Mouse (Mus musculus) T-helper 1 cell (primary cell): ENCODE measurements around the gene Scml4.

ENCODE experiments used
- in situ Hi-C: fragments of 300-600 bp; cut with MboI, MseI; formaldehyde crosslinking; loops from one replicate; pipeline ENCODE4 v1.15.1; 2025; ENCODE audit warnings: high pct_unique_total_duplicates

The Scml4 gene

DNA sequence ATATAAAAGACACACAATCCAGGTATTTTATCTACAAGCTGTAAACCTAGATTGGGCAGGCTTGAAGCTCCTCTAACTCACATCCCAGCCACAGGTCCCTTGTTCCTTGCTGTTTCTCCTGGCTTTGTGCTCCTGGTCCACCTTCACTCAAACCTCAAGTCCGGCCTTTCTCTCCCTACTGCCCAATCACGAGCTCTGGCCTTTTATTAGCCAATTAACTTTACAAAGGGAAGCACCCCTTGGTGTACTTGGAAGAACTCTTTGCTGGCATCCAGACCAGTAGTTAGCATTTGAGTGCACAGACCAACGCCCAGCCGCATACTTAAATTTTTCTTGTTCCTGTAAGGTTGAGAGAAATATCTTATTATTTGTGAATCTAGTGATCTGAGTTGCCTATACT is 85.1 kb downstream of the Scml4 start:
- in situ Hi-C loops, result no loop called here

- in situ Hi-C loops, result no loop called here
These were observed 87.2 kb downstream of the Scml4 start for GRCm38 (mm10) chr10:42947336-42947735.

GRCm38 (mm10) chr10:42950252-42950751 is 90.1 kb downstream of the Scml4 start:
- in situ Hi-C loops, result no loop called here

GRCm38 (mm10) chr10:42951078-42952045 is 91.2 kb downstream of the Scml4 start:
- in situ Hi-C loops, result no loop called here

DNA sequence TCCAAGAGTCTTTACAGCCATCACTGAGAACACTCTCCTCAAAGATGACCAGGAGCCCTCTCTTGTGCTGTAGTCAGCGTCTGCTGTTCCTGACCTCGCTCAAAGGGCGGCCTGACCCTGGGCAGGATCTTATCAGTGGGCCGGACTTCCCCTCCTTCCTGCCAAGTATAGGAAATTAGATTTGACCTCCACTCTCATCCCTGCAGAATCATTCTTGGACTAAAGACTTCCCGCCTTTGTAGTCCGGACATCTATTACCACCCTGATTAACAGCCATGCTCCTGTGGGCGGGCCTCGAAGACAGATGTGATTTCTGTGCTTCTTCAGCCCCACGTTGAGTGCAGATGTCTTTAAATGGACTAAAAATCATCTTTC is 91.9 kb downstream of the Scml4 start:
- in situ Hi-C loops, result no loop called here

- in situ Hi-C loops, result no loop called here
These were observed 93.4 kb downstream of the Scml4 start for GRCm38 (mm10) chr10:42953601-42954000.

DNA sequence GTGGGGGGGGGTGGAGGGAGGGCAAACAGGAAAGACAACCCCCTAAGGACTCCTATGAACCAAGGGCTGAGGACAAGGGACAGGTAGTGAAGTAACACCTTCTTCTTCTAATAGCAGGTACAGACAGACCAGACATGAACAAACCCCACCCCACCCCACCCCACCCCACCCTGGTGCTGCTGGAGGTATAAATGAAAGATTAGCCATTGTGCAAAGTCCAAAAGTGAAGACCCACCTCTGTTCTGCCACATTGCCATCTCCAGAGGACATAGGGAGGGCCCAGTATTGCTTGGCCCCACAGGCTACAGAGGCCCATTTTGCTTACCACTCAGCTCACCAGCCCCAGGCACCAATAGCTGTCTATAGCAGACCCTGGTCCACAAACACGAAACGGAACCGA is 95.0 kb downstream of the Scml4 start:
- in situ Hi-C loops, result no loop called here

GRCm38 (mm10) chr10:42957881-42958651 is 97.9 kb downstream of the Scml4 start:
- in situ Hi-C loops, result no loop called here

- in situ Hi-C loops, result no loop called here
These were observed 98.5 kb downstream of the Scml4 start for GRCm38 (mm10) chr10:42958686-42959085.

DNA sequence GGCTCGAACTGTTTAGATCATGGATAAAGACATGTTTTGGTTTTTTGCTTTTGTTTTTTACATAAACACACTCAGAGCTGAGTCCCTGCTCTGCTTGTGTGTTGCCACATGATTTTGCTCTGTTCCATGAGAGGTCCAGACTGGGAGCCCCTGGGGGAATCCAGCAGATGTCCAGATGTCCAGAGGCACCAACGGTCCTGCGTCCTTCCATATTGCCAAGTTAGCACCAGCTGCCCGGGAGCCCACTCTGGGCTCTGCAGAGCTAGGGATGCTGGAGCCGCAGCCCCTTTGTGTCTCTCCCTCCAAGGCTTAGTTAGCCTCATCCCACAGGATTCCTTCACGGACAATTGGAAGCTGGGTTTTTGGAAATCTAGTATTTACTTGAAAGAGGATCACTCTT is 101.6 kb downstream of the Scml4 start:
- in situ Hi-C loops, result no loop called here

- in situ Hi-C loops, result no loop called here
These were observed 102.0 kb downstream of the Scml4 start for GRCm38 (mm10) chr10:42962181-42962601.

DNA sequence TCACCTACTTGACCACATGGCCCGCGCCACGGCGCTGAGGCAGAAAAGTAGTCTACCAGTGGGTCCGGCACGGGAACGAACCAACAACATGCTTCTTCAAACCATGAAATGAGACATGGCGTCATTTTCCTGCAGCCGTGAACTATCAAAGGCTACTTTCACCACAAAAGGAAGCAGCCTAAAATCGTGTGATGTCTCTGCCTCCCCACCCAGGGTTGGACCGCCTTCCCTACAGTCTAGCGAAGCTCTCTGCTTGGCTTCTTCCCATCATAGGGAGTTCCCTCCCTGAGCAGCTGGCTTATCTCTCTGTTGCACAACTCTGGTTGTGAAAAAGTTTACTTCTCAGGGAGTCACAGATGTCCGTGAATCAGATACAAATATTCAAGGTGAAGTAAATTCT is 102.5 kb downstream of the Scml4 start:
- in situ Hi-C loops, result no loop called here

- in situ Hi-C loops, result no loop called here
These were observed 102.9 kb downstream of the Scml4 start for GRCm38 (mm10) chr10:42963061-42963460.

DNA sequence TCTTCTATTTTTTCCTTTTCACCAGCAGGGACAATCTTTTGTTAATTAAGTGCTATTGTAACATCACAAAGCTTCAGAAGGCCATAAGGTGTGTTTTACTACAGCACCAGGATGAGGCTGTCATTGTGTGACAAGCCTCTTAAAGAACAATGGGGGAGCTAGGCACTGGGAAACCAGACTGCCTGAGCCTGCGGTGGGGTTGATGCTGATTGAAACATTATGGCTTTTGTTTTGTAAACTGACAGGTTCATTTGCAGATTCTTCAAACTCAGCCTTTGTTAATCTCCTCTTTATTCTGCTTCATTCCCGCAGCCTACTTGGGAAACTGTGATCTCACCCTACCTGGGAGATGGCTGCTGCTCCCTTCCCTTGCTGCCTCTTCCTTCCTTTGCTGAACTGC is 108.2 kb downstream of the Scml4 start:
- in situ Hi-C loops, result no loop called here

DNA sequence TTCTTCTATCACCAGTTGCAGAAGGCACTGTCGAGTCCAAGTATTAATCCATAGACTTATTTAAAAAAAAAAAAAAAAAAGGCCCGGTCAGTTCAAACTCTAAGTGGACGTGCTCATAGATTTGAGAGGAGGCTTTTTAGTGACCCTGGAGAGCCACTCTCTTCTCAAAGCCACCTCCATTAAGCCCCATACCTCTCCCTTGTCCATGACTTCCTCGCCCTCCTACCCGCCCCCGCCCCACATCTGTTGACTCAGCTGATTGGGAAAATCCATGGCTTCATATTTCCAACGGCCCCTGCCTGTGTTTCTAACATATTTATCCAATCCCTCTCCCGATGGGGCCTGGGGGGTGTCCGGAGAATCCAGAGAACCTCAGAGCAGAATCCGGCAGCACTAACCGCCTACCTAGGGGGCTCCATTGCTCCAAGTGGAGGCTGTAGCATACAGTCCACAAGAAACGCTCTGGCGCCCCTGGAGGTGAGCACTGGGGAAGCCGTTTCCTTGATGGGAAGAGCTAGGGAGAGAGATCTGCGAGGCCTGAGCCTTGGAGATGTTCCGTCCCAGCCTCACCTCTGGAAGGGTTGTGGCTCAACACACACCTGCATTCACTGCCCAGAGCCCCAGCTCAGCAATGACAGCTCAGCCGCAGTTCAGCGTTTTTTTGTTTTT is 112.5 kb downstream of the Scml4 start:
- in situ Hi-C loops, result no loop called here

GRCm38 (mm10) chr10:42973537-42973936 is 113.4 kb downstream of the Scml4 start:
- in situ Hi-C loops, result no loop called here

GRCm38 (mm10) chr10:42976577-42976976 is 116.4 kb downstream of the Scml4 start:
- in situ Hi-C loops, result no loop called here

GRCm38 (mm10) chr10:42978346-42978745 is 118.2 kb downstream of the Scml4 start:
- in situ Hi-C loops, result no loop called here

- in situ Hi-C loops, result no loop called here
These were observed 121.0 kb downstream of the Scml4 start for GRCm38 (mm10) chr10:42980999-42981757.

DNA sequence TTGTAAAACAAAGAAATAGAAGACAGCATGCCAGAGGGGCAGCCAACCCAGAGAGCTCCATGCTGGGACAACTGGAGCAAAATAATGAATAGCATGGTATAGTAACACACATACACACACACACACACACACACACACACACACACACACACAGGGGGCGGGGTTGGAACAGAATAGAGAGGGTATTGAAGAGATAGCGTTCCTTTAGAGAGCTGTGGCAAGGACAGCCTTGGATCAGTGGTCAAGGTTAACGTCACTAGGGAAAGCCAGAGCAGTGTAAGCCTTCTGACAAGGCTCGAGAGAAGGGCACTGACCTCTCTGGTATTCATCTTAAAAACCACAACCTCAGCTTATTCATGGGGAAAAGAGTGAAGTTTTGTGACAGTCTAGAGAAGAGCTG is 124.7 kb downstream of the Scml4 start:
- in situ Hi-C loops, result no loop called here

DNA sequence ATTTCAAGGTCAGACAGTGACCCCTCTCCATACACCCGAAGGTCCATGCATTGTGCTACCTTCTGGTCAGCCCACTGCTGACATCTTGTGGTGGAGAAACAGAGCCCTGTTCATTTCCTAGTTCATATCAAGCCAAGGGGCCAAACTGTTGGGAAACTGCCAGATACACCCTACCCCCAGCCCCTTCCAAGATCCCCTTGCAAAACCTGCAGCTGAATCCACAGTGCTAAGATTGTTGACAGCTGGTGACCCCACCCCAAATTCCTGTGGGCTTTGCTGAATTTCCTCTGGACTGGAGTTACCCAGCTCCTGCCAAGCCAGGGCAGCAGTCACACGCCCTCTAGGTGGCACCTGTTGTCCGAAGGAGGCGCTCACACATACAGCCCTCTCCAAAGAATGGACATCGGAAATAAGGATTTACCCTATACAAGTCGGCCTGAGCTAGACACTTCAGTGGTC is 127.5 kb downstream of the Scml4 start:
- in situ Hi-C loops, result no loop called here
